Mouse (Mus musculus) small intestine, adult 2 months (tissue): Measurements from ENCODE around the gene Lrrc74b. TPM values are rescaled to one million over a fixed set of nuclear protein-coding genes. Genes with fewer than 3 reads are reported as not detected.

Experiments used
- H3K27ac ChIP-seq: fragments of 200-500 bp; 2 replicates; pipeline ENCODE4 v1.5.1; 2012; ENCODE audit warnings: low read depth, low read length, control low read depth, inconsistent platforms; ENCODE audit not compliant: insufficient read depth
- H3K27me3 ChIP-seq: fragments of 200-500 bp; 2 replicates; pipeline ENCODE4 v1.6.1; 2012; ENCODE audit warnings: mild to moderate bottlenecking, moderate library complexity, low read length, inconsistent platforms; ENCODE audit not compliant: control insufficient read depth, insufficient read depth
- H3K36me3 ChIP-seq: fragments of 200-500 bp; 2 replicates; pipeline ENCODE4 v1.6.1; 2012; ENCODE audit warnings: mild to moderate bottlenecking, low read length, control low read depth, inconsistent platforms; ENCODE audit not compliant: control insufficient read depth, insufficient read depth
- H3K4me1 ChIP-seq: fragments of 200-500 bp; 2 replicates; pipeline ENCODE4 v1.6.1; 2012; ENCODE audit warnings: low read length, inconsistent platforms, mixed read lengths; ENCODE audit not compliant: control insufficient read depth, insufficient read depth, insufficient read length
- H3K4me3 ChIP-seq: fragments of 200-500 bp; 2 replicates; pipeline ENCODE4 v1.5.1; 2012; ENCODE audit warnings: low read depth, mild to moderate bottlenecking, control low read depth, inconsistent platforms, low read length, moderate library complexity
- CTCF ChIP-seq: fragments of 200-500 bp; IDR thresholded peaks from 2 replicates; pipeline ENCODE4 v1.5.1; 2012; ENCODE audit warnings: low read depth, mild to moderate bottlenecking, control low read depth, inconsistent platforms, low read length, moderate library complexity, mixed read lengths; ENCODE audit not compliant: insufficient replicate concordance, insufficient read length; ENCODE audit errors: extremely low read depth
- POLR2A ChIP-seq: fragments of 200-500 bp; IDR thresholded peaks from 2 replicates; pipeline ENCODE4 v1.6.1; 2012; ENCODE audit warnings: low read depth, mild to moderate bottlenecking, control low read depth, inconsistent platforms, low read length, moderate library complexity
- WGBS: fragments of 180-500 bp; shearing (Covaris S2); methylation state at CpG from one replicate; pipeline ENCODE4 v1.1.7; 2018; 5-methylcytosine and 5-hydroxymethylcytosine counted together
- polyA plus RNA-seq: library from polyadenylated mRNA; depleted of rRNA; stranded (reverse); fragments of >200 nt; gene quantifications from 2 replicates; pipeline ENCODE4 v1.2.3, GENCODE M21; 2012

Gene Lrrc74b
- polyA plus RNA-seq, 1 experiment, result 0.23 TPM

DNA sequence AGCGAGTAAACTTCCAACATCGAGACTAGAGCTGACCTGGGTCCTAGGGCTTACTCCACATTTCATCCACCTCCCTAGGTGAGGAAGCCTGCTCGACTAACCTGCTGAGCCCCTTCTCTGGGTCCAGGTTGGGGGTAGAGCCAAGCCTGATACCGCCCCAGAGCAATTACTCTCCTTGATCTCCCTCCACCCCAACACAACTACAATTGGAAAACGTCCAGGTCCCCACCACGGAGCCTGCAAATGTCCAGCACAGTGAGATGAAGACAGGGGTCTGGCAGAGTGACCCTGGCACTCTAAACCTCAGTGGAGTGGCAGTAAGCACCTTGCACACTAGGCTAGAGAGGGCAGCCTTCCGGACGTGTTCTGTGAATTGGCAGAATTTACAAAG is 15.8 kb upstream of the Lrrc74b start:
- H3K27me3 ChIP-seq, result no peaks in the 10 kb centered on the region
- 0 out of 2 replicates have a peak overlapping the region, but pooled peaks have one; percentile 22 for H3K27ac ChIP-seq
- H3K36me3 ChIP-seq, result no peaks in the 10 kb centered on the region
- 16% methylated on average over 8 of the region's 8 CpGs for WGBS
- H3K4me1 ChIP-seq, result peaks cover 4% of the 10 kb centered on the region; the same call in 1 of the 2 replicates
- peak overlapping the region; percentile 71 for H3K4me3 ChIP-seq
- TF ChIP-seq POLR2A (no peak), CTCF (no peak)

DNA sequence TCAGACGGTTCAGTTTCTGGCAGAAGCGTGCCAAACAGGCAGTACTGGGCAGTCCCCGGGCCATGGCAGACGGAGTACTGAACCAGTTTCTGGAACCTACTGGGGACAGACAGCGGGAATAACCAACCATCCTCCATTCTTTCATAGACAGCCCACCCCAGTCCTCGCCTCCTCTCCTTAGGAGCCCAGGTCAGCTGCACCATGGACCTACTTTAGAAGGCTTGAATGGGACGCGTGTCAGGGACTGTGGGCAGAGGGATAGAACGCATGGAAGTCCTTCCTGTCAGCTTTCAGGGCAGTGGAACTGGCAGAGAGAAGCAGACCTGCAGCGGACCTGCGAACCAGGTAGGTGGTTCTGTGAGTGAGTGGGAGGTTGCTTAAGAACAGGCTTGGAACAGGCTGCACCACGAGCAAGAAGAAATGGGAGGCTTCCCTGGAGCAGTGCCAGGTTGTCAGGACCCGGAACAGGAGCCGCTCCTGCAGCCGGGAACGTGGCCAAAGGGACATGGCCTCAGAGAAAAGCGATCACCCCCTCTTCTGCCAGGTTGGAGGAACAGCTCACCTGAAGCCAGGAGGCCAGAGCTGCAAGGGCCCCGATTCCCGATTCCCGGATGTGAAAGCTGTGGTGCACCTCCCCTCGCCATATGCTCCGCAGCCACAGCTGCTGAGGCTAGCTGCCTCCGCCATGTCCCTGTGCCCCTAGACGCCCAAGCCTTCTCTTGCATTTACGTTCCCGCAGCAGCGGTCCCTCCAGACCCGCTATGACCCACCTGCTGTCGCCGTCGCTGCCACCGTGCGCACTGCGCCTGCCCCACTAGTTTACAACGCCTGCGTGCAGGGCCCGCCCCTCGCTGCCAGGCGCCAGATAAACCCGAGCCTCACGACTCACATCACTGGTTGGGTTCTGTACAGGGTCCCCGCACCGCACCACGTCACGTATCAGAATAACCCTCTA is 15.1 kb upstream of the Lrrc74b start:
- no peaks in the 10 kb centered on the region for H3K27me3 ChIP-seq
- 13% methylated on average over 45 of the region's 45 CpGs for WGBS
- no peaks in the 10 kb centered on the region for H3K36me3 ChIP-seq
- H3K4me3 ChIP-seq, result peak overlapping the region; percentile 71
- H3K27ac ChIP-seq, result 0 out of 2 replicates have a peak overlapping the region, but pooled peaks have one; percentile 22
- peaks cover 4% of the 10 kb centered on the region; the same call in 1 of the 2 replicates for H3K4me1 ChIP-seq
- no peak for TF ChIP-seq CTCF
- TF ChIP-seq POLR2A, result no peak

- Histone ChIP-seq H3K4me1 (peaks cover 2% of the 10 kb centered on the region; the same call in 1 of the 2 replicates), H3K27me3 (no peaks in the 10 kb centered on the region), H3K4me3 (no peak overlapping the region), H3K27ac (no peak overlapping the region), H3K36me3 (no peaks in the 10 kb centered on the region)
- no peak for TF ChIP-seq POLR2A
- no peak for TF ChIP-seq CTCF
- WGBS, result 48% methylated on average over 4 of the region's 4 CpGs
These were observed 5.1 kb upstream of the Lrrc74b start for GRCm38 (mm10) chr16:17566186-17566585.

GRCm38 (mm10) chr16:17564771-17565170 is 3.7 kb upstream of the Lrrc74b start:
- TF ChIP-seq CTCF (no peak), POLR2A (no peak)
- 20% methylated on average over 3 of the region's 3 CpGs for WGBS
- Histone ChIP-seq H3K27ac (no peak overlapping the region), H3K4me1 (peaks cover 7% of the 10 kb centered on the region; the same call in 1 of the 2 replicates), H3K36me3 (no peaks in the 10 kb centered on the region), H3K27me3 (no peaks in the 10 kb centered on the region), H3K4me3 (no peak overlapping the region)

DNA sequence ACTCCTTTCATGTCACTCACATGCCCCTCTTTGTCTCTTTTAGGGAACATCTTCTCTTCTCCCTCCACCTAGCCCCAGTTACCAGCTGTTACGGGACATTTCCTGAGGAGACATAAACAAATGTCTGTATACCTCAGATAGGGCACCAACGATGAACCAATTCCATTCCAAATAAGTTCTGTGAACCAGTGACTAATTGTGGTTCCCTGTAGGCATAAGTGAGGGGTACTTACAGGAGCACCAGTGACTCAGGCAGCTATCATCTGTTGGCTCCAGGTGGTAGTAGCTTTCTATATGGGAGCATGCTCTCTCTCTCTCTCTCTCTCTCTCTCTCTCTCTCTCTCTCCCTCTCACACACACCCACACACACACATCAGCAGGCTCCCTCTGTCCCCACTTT is 3.2 kb upstream of the Lrrc74b start:
- H3K4me1 ChIP-seq, result 0 out of 2 replicates have a peak, but pooled peaks cover 5% of the 10 kb centered on the region
- no peak for TF ChIP-seq CTCF
- TF ChIP-seq POLR2A, result no peak
- no peak overlapping the region for H3K4me3 ChIP-seq
- no peak overlapping the region for H3K27ac ChIP-seq
- no peaks in the 10 kb centered on the region for H3K27me3 ChIP-seq
- H3K36me3 ChIP-seq, result no peaks in the 10 kb centered on the region
- 68% methylated on average over 2 of the region's 2 CpGs for WGBS

DNA sequence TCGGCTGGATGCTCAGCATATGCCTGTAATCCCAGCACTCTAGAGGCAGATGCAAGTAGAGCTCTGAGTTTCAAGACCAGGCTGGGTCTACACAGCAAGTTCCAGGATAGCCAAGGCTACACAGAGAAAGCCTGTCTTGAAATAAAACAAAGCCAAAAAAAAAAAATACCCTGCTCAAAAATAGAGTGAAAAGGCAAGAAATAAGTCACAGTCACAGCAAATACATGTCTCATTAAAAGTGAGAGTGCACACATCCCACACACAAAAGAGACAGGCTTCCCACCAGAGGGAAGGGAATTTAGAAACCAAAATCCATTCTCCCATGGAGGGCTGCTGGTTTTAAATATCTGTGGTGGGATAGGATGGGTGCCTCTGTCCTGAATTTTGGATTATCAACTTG is 2.5 kb upstream of the Lrrc74b start:
- Histone ChIP-seq H3K4me1 (peaks cover 8% of the 10 kb centered on the region; the same call in 1 of the 2 replicates), H3K27ac (no peak overlapping the region), H3K36me3 (no peaks in the 10 kb centered on the region), H3K27me3 (no peaks in the 10 kb centered on the region), H3K4me3 (no peak overlapping the region)
- WGBS, result 39% methylated on average over 1 of the region's 1 CpGs
- TF ChIP-seq POLR2A (no peak), CTCF (no peak)

GRCm38 (mm10) chr16:17561751-17562208 is 733 bp upstream of the Lrrc74b start, which contains the start of gene P2rx6:
P2rx6 (plus strand) TSS chr16:17561885.
- Histone ChIP-seq H3K4me3 (peak within 1 kb of the TSS; percentile 45), H3K27me3 (no peaks in the 10 kb centered on the region), H3K4me1 (peaks cover 9% of the 10 kb centered on the region; the same call in 1 of the 2 replicates), H3K27ac (peak within 1 kb of the TSS; percentile 64), H3K36me3 (no peaks in the 10 kb centered on the region)
- 15% methylated on average over 10 of the region's 10 CpGs for WGBS
- TF ChIP-seq POLR2A (no peak), CTCF (no peak)
